Mouse (Mus musculus): Measurements from ENCODE around the gene Vmn1r60.
"Not testable (repeated sequence)": the region's sequence is repeated elsewhere in the genome, so short reads cannot be mapped to it uniquely, and the experiment has no call there.

Vmn1r60 gene

GRCm38 (mm10) chr7:5547217-5547616, at the start of gene Vmn1r60:
Gene Vmn1r60 (minus strand): TSS chr7:5547317.
- DNase-seq, result not testable (repeated sequence)

- not testable (repeated sequence) for DNase-seq
Measured at GRCm38 (mm10) chr7:5540770-5541436, 6.2 kb downstream of the Vmn1r60 start.

GRCm38 (mm10) chr7:5493856-5494255, 53.3 kb downstream of the Vmn1r60 start, which contains the start of gene Vmn2r28:
Gene Vmn2r28 (minus strand): TSS chr7:5493956.
- DNase-seq, result not testable (repeated sequence)

Measured in kidney, postnatal 4 days (tissue).